Mouse (Mus musculus) hindbrain, postnatal 0 days (tissue): ENCODE results near the gene Fam161b. TPM values are rescaled to one million over a fixed set of nuclear protein-coding genes. Genes with fewer than 3 reads are reported as not detected.
"Not testable (repeated sequence)": the region's sequence is repeated elsewhere in the genome, so short reads cannot be mapped to it uniquely, and the experiment has no call there.

Source experiments
- ATAC-seq: fragments of 200-750 bp; cut with Nextera tagmentation; 2 replicates; pipeline ENCODE4 v1.8.0; 2017; ENCODE audit warnings: mild to moderate bottlenecking, moderate TSS enrichment, moderate library complexity
- DNase-seq: peaks from one replicate; pipeline ENCODE4 v3.0.0-alpha.2; 2015; ENCODE audit warnings: low spot score
- H3K27ac ChIP-seq: fragments of 300-500 bp; sonication (generic); 2 replicates; pipeline ENCODE4 v1.5.1; 2014; ENCODE audit warnings: mild to moderate bottlenecking
- H3K27me3 ChIP-seq: fragments of 300-500 bp; sonication (generic); 2 replicates; pipeline ENCODE4 v1.6.1; 2014; ENCODE audit warnings: low read length, mixed read lengths; ENCODE audit not compliant: insufficient read depth
- H3K36me3 ChIP-seq: fragments of 300-500 bp; sonication (generic); 2 replicates; pipeline ENCODE4 v1.6.1; 2014; ENCODE audit warnings: low read length, mixed read lengths; ENCODE audit not compliant: insufficient read depth
- H3K4me1 ChIP-seq: fragments of 300-500 bp; sonication (generic); 2 replicates; pipeline ENCODE4 v1.6.1; 2014; ENCODE audit warnings: antibody characterized with exemption, low read length, mixed read lengths; ENCODE audit not compliant: insufficient read depth
- H3K4me2 ChIP-seq: fragments of 300-500 bp; sonication (generic); 2 replicates; pipeline ENCODE4 v1.6.1; 2014; ENCODE audit warnings: low read depth, mild to moderate bottlenecking, low read length, moderate library complexity, mixed read lengths
- H3K4me3 ChIP-seq: fragments of 300-500 bp; sonication (generic); 2 replicates; pipeline ENCODE4 v1.5.1; 2014; ENCODE audit warnings: low read length
- H3K9ac ChIP-seq: fragments of 300-500 bp; sonication (generic); replicated peaks from 2 replicates; pipeline ENCODE4 v1.6.1; 2014; ENCODE audit warnings: mild to moderate bottlenecking, low read length, moderate library complexity, mixed read lengths
- H3K9me3 ChIP-seq: fragments of 300-500 bp; sonication (generic); 2 replicates; pipeline ENCODE4 v1.6.1; 2016; ENCODE audit warnings: low read length, mixed read lengths
- CTCF ChIP-seq: IDR thresholded peaks from 2 replicates; pipeline ENCODE4 v1.5.1; 2016; ENCODE audit warnings: antibody characterized with exemption, control low read depth, low read depth
- WGBS: fragments of 180-500 bp; shearing (Covaris S2); extraction: QIAGEN DNeasy Blood & Tissue Kit; methylation state at CpG from one replicate; pipeline ENCODE4 v1.1.7; 2014; 5-methylcytosine and 5-hydroxymethylcytosine counted together
- polyA plus RNA-seq: library from polyadenylated mRNA; unstranded; fragments of >200 nt; fragmentation: Nextera tagmentation; extraction: Ambion mirVana; gene quantifications from 2 replicates; pipeline ENCODE4 v1.2.1, GENCODE M21; 2015
- total RNA-seq: library from RNA; depleted of rRNA; stranded (reverse); fragments of >200 nt; gene quantifications from 2 replicates; pipeline ENCODE4 v1.2.3, GENCODE M21; 2014

Fam161b gene
- total and polyA plus RNA-seq, 2 experiments from 2014 or later = 9.7 to 9.8 TPM

DNA sequence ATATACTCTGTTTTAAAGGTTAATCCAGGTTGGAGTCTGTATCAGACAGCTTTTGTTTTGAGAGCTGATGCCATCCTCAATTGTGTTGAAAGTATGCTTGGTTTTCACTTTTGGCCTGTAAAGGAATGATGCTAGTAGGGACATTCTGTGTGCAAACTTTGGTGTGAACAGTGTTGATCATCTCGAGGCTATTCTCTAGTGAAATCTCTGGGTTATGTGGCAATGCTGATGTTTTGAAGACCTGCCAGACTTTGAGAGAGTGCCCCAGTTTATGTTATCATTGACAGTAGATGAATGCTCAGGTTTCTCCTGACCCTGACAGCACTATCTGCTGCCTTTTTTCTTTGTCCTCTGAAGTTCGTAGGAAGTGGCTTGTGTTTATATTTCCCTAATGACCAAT lies 1.2 kb upstream of the Fam161b start:
- no peaks in the 10 kb centered on the region; the same call in 1 of the 2 replicates for H3K36me3 ChIP-seq
- peak overlapping the region; percentile 98 for H3K4me3 ChIP-seq
- H3K4me1 ChIP-seq = peaks cover 8% of the 10 kb centered on the region; the same call in 1 of the 2 replicates
- no peaks in the 10 kb centered on the region for H3K9me3 ChIP-seq
- 71% methylated on average over 2 of the region's 2 CpGs for WGBS
- no peak for ATAC-seq
- no peaks in the 10 kb centered on the region for H3K27me3 ChIP-seq
- H3K4me2 ChIP-seq = peak overlapping the region; percentile 91
- DNase-seq = no peak
- H3K9ac ChIP-seq = no peak overlapping the region
- TF ChIP-seq CTCF = no peak
- no peak overlapping the region for H3K27ac ChIP-seq

DNA sequence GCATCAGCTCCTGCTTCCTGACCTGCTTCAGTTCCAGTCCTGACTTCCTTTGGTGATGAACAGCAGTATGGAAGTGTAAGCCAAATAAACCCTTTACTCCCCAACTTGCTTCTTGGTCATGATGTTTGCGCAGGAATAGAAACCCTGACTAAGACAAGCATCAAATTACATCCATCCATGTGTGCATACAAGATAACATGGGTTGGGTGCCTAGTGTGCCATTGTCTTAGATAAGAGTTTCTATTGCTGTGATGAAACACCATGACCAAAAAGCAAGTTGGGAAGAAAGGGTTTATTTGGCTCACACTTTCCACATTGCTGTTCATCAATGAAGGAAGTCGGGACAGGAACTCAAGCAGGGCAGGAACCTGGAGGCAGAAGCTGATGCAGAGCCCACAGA lies 2.9 kb downstream of the Fam161b start:
- 89% methylated on average over 2 of the region's 2 CpGs for WGBS
- H3K27me3 ChIP-seq, H3K36me3 ChIP-seq, H3K9me3 ChIP-seq, H3K4me2 ChIP-seq, H3K27ac ChIP-seq, H3K9ac ChIP-seq, ATAC-seq, DNase-seq, H3K4me3 ChIP-seq, H3K4me1 ChIP-seq: not testable (repeated sequence)

DNA sequence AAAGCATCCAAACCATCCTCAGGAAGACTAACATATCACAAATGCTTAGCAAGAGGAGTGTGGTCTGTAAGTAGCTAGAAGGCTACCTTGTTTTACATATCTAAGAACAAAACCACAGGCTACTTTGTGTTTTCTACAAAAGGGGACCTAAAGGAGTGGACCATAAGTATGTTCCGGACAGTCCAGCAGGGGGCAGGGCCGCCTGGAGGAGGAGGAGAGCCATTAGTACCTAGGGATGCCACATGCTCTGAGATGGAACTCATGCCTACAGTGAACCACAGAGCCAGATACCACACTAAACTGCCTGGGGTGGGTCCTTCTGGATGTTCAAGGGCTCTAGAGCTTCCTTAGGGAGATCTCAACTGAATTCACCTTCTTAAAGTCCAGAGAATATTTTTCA lies 14.4 kb downstream of the Fam161b start:
- Histone ChIP-seq H3K9me3 (no peaks in the 10 kb centered on the region), H3K9ac (no peak overlapping the region), H3K36me3 (peaks cover 31% of the 10 kb centered on the region; the same call in 1 of the 2 replicates), H3K4me3 (no peak overlapping the region), H3K27ac (no peak overlapping the region), H3K27me3 (no peaks in the 10 kb centered on the region), H3K4me2 (no peak overlapping the region), H3K4me1 (no peaks in the 10 kb centered on the region)
- peak; percentile 64 for TF ChIP-seq CTCF
- ATAC-seq (no peak), DNase-seq (peak; percentile 25)
- 38% methylated on average over 2 of the region's 2 CpGs for WGBS

DNA sequence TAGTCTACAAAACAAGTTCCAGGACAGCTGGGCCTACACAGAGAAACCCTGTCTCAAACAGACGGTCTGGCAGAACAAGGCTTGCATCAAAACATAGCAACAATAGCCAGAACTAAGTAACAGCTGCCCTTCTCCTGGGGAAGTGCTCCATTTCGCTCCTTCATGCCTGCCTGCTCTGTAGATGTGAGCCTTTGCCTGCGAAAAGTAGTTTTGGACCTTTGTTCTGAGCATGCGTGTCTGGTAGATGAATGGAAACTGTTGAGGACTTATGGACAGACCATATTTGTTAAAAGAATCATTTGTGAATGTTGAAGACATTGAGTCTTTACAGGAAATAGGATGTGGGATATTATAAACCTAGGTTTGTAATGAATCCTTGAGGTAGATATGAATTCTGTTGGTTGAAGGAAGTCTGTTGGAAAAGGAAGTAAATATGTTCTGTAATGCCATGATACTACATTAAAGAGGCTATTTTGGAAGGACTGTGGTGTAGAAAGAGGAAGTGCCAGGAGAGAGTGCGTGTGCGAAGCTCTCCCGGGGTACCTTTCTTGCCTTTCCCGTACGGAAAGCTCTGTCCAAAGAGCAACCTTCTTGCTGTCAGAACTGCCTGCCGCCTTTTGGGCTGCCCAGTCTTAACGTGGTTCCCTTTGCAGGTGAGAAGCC lies 24.5 kb downstream of the Fam161b start:
- H3K27me3 ChIP-seq = no peaks in the 10 kb centered on the region
- no peak overlapping the region for H3K9ac ChIP-seq
- H3K4me1 ChIP-seq = no peaks in the 10 kb centered on the region
- WGBS = 91% methylated on average over 11 of the region's 11 CpGs
- peaks cover 55% of the 10 kb centered on the region for H3K36me3 ChIP-seq
- H3K9me3 ChIP-seq = no peaks in the 10 kb centered on the region
- TF ChIP-seq CTCF = no peak
- no peak overlapping the region for H3K4me2 ChIP-seq
- no peak overlapping the region for H3K27ac ChIP-seq
- H3K4me3 ChIP-seq = no peak overlapping the region
- no peak for DNase-seq
- no peak for ATAC-seq

DNA sequence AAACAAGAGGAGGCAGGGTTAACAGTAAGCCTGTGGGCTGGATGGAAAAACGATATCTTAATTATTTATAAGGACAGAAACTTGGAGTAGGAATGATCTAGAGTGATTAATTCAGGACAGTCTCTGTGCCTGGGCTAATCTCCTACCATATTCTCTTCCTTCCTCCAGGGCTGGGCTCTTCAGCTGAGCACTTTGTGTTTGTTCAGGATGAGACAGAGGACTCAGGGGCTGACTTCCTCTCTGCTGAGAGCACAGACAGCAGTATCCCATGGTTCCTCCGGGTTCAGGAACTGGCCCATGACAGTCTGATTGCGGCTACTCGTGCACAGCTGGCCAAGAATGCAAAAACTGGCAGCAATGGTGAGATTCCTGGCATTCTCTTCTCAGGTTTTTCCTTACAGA lies 34.5 kb downstream of the Fam161b start:
- peaks cover 38% of the 10 kb centered on the region for H3K36me3 ChIP-seq
- H3K27me3 ChIP-seq = no peaks in the 10 kb centered on the region
- no peak for TF ChIP-seq CTCF
- H3K9ac ChIP-seq = no peak overlapping the region
- no peak overlapping the region for H3K4me2 ChIP-seq
- no peak overlapping the region for H3K4me3 ChIP-seq
- H3K27ac ChIP-seq = no peak overlapping the region
- DNase-seq (no peak), ATAC-seq (no peak)
- WGBS = 76% methylated on average over 4 of the region's 4 CpGs
- H3K9me3 ChIP-seq = no peaks in the 10 kb centered on the region
- no peaks in the 10 kb centered on the region for H3K4me1 ChIP-seq

DNA sequence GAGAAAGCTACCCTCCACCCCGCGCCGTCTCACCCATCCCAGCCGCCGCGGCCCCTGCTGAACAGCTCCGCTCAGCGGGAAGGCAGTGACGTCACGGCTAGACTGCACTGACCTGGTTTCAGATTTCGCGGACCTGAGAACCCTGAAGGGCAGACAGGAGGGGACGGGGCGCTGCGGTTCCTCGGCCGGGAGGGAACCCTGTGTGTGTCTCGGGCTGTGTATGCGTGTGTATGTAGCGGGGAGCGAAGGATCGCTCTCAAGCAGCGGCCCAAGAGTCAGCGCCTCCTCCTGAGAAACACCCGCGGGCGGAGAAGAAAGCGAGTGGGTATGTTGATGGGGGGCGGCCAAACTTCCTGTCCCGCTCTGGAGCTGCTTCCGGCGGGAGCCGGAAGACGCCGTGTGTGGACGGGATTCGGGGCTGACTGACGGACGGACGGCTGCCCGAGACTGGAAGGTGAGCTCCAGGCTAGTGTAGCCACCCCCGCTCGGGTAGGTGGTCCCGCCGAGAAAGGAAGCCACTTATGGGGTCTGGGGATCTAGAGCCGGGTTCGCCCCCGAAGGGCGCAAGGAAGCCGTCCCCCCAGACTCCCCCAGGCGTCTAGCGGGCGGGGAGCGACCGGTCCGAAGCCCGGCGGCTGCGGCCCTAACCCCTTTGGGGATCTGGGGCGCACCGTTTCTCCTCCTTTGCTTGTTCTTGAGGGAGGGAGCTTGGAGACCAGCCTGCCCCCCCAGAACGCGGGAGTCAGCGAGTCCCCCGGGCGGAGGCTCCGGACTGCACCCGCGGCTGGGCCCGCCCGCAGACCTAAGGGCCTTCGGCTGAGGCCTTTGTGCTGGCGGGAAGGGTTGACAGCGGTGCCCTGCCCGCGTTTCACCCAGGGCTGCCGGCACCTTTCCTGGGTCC lies 44.7 kb downstream of the Fam161b start, which contains the start of gene Zfp410:
Gene Zfp410, plus strand, starts transcription at position 132 of the 901 bp plus-strand sequence.
- Histone ChIP-seq H3K4me1 (peaks cover 5% of the 10 kb centered on the region; the same call in 1 of the 2 replicates), H3K36me3 (no peaks in the 10 kb centered on the region), H3K9ac (peak within 1 kb of the TSS; percentile 97), H3K27me3 (no peaks in the 10 kb centered on the region), H3K9me3 (no peaks in the 10 kb centered on the region), H3K4me3 (peak within 1 kb of the TSS; percentile 100), H3K4me2 (peak within 1 kb of the TSS; percentile 77), H3K27ac (peak within 1 kb of the TSS; percentile 93)
- DNase-seq (peak; percentile 88), ATAC-seq (peak; percentile 94)
- peak; percentile 11; the same call in 1 of the 2 replicates for TF ChIP-seq CTCF
- WGBS = under 1% methylated on average over 75 of the region's 77 CpGs
